Mouse (Mus musculus): ENCODE measurements around the gene Shisa4.

GRCm38 (mm10) chr1:135362115-135362514 lies 12.9 kb downstream of the Shisa4 start:
- TF ChIP-seq POLR2A (IDR thresholded peaks at IDR 0.05; ENCODE audit: borderline replicate concordance, insufficient read depth, low read length) (no peak), CTCF (IDR thresholded peaks at IDR 0.05; ENCODE audit: borderline replicate concordance, insufficient read depth, low read depth, low read length) (no peak)

All from cerebellum, adult 2 months (tissue).